Mouse (Mus musculus) lung, postnatal 0 days (tissue): ENCODE measurements around the gene Ncor2. TPM values are rescaled to one million over a fixed set of nuclear protein-coding genes. Genes with fewer than 3 reads are reported as not detected.

Source experiments
- ATAC-seq: fragments of 200-750 bp; cut with Nextera tagmentation; 2 replicates; pipeline ENCODE4 v1.8.0; 2017; ENCODE audit warnings: moderate library complexity
- DNase-seq: peaks from one replicate; pipeline ENCODE4 v3.0.0-alpha.2; 2016; ENCODE audit warnings: low spot score
- H3K27ac ChIP-seq: fragments of 300-500 bp; sonication (generic); 2 replicates; pipeline ENCODE4 v1.5.1; 2014; ENCODE audit warnings: antibody characterized with exemption, mild to moderate bottlenecking, low read length, mixed read lengths
- H3K27me3 ChIP-seq: fragments of 300-500 bp; sonication (generic); replicated peaks from 2 replicates; pipeline ENCODE4 v1.6.1; 2014; ENCODE audit warnings: low read length, mixed read lengths; ENCODE audit not compliant: insufficient read depth
- H3K36me3 ChIP-seq: fragments of 300-500 bp; sonication (generic); 2 replicates; pipeline ENCODE4 v1.6.1; 2014; ENCODE audit warnings: low read length, mixed read lengths; ENCODE audit not compliant: insufficient read depth
- H3K4me1 ChIP-seq: fragments of 300-500 bp; sonication (generic); 2 replicates; pipeline ENCODE4 v1.6.1; 2014; ENCODE audit warnings: antibody characterized with exemption, low read depth, low read length, mixed read lengths; ENCODE audit not compliant: insufficient read depth
- H3K4me2 ChIP-seq: fragments of 300-500 bp; sonication (generic); replicated peaks from 2 replicates; pipeline ENCODE4 v1.6.1; 2014; ENCODE audit warnings: low read depth, mild to moderate bottlenecking, low read length, moderate library complexity, mixed read lengths
- H3K4me3 ChIP-seq: fragments of 300-500 bp; sonication (generic); 2 replicates; pipeline ENCODE4 v1.5.1; 2014; ENCODE audit warnings: low read depth, low read length
- H3K9ac ChIP-seq: fragments of 300-500 bp; sonication (generic); replicated peaks from 2 replicates; pipeline ENCODE4 v1.6.1; 2014; ENCODE audit warnings: low read depth, mild to moderate bottlenecking
- H3K9me3 ChIP-seq: fragments of 300-500 bp; sonication (generic); 2 replicates; pipeline ENCODE4 v1.6.1; 2016; ENCODE audit warnings: low read length, mixed read lengths
- CTCF ChIP-seq: IDR thresholded peaks from 2 replicates; pipeline ENCODE4 v1.5.1; 2016; ENCODE audit warnings: antibody characterized with exemption, mild to moderate bottlenecking
- EP300 ChIP-seq: IDR thresholded peaks from 2 replicates; pipeline ENCODE4 v1.6.1; 2016; ENCODE audit warnings: antibody characterized with exemption, mild to moderate bottlenecking, control low read depth
- WGBS: fragments of 180-500 bp; shearing (Covaris S2); extraction: QIAGEN DNeasy Blood & Tissue Kit; methylation state at CpG from one replicate; pipeline ENCODE4 v1.1.7; 2014; 5-methylcytosine and 5-hydroxymethylcytosine counted together
- polyA plus RNA-seq: library from polyadenylated mRNA; unstranded; fragments of >200 nt; fragmentation: Nextera tagmentation; extraction: Ambion mirVana; gene quantifications from 2 replicates; pipeline ENCODE4 v1.2.1, GENCODE M21; 2015

The Ncor2 gene
- polyA plus RNA-seq, 1 experiment from 2014 or later, result 20.2 TPM

GRCm38 (mm10) chr5:125052603-125053488 lies 126.2 kb downstream of the Ncor2 start:
- H3K4me1 ChIP-seq, result peaks cover 39% of the 10 kb centered on the region
- no peaks in the 10 kb centered on the region for H3K27me3 ChIP-seq
- H3K27ac ChIP-seq, result peak overlapping the region; percentile 69
- TF ChIP-seq EP300, result no peak
- no peak for TF ChIP-seq CTCF
- H3K4me3 ChIP-seq, result no peak overlapping the region
- H3K4me2 ChIP-seq, result 0 out of 2 replicates have a peak overlapping the region, but pooled peaks have one; percentile 5
- WGBS, result 42% methylated on average over 23 of the region's 23 CpGs
- ATAC-seq (peak; percentile 50), DNase-seq (peak; percentile 88)
- no peaks in the 10 kb centered on the region for H3K9me3 ChIP-seq
- H3K36me3 ChIP-seq, result peaks cover 22% of the 10 kb centered on the region
- no peak overlapping the region for H3K9ac ChIP-seq

- Histone ChIP-seq H3K36me3 (peaks cover 28% of the 10 kb centered on the region), H3K9ac (no peak overlapping the region), H3K4me3 (no peak overlapping the region), H3K9me3 (no peaks in the 10 kb centered on the region), H3K27ac (peak overlapping the region; percentile 69), H3K27me3 (no peaks in the 10 kb centered on the region), H3K4me2 (no peak overlapping the region), H3K4me1 (peaks cover 32% of the 10 kb centered on the region)
- peak; percentile 40; the same call in 1 of the 2 replicates for TF ChIP-seq EP300
- TF ChIP-seq CTCF, result no peak
- 47% methylated on average over 10 of the region's 10 CpGs for WGBS
- DNase-seq (no peak), ATAC-seq (peak; percentile 37)
Observed at GRCm38 (mm10) chr5:125052237-125052602, 126.8 kb downstream of the Ncor2 start.

- H3K4me2 ChIP-seq, result no peak overlapping the region
- H3K27me3 ChIP-seq, result no peaks in the 10 kb centered on the region
- WGBS, result 82% methylated on average over 4 of the region's 4 CpGs
- DNase-seq, result no peak
- no peak overlapping the region for H3K27ac ChIP-seq
- H3K36me3 ChIP-seq, result peaks cover 49% of the 10 kb centered on the region
- no peak overlapping the region for H3K4me3 ChIP-seq
- no peak overlapping the region for H3K9ac ChIP-seq
- H3K9me3 ChIP-seq, result no peaks in the 10 kb centered on the region
- H3K4me1 ChIP-seq, result peaks cover 17% of the 10 kb centered on the region
- no peak for TF ChIP-seq EP300
- no peak for TF ChIP-seq CTCF
- ATAC-seq, result no peak
Observed at GRCm38 (mm10) chr5:125049481-125049880, 129.5 kb downstream of the Ncor2 start.

GRCm38 (mm10) chr5:125046436-125046835 lies 132.6 kb downstream of the Ncor2 start:
- ATAC-seq (peak; percentile 10; the same call in 1 of the 2 replicates), DNase-seq (no peak)
- WGBS, result 56% methylated on average over 5 of the region's 5 CpGs
- Histone ChIP-seq H3K4me1 (no peaks in the 10 kb centered on the region; the same call in 1 of the 2 replicates), H3K27ac (no peak overlapping the region), H3K9ac (no peak overlapping the region), H3K27me3 (no peaks in the 10 kb centered on the region), H3K4me3 (no peak overlapping the region), H3K4me2 (no peak overlapping the region), H3K36me3 (peaks cover 58% of the 10 kb centered on the region), H3K9me3 (no peaks in the 10 kb centered on the region)
- TF ChIP-seq CTCF (no peak), EP300 (no peak)

- Histone ChIP-seq H3K4me3 (no peak overlapping the region), H3K9me3 (no peaks in the 10 kb centered on the region), H3K4me1 (no peaks in the 10 kb centered on the region), H3K9ac (no peak overlapping the region), H3K27ac (no peak overlapping the region), H3K36me3 (peaks cover 50% of the 10 kb centered on the region), H3K27me3 (no peaks in the 10 kb centered on the region), H3K4me2 (no peak overlapping the region)
- 86% methylated on average over 5 of the region's 5 CpGs for WGBS
- TF ChIP-seq EP300 (no peak), CTCF (no peak)
- ATAC-seq (no peak), DNase-seq (no peak)
Observed at GRCm38 (mm10) chr5:125045202-125045601, 133.8 kb downstream of the Ncor2 start.

- ATAC-seq, result no peak
- Histone ChIP-seq H3K9ac (no peak overlapping the region), H3K27me3 (no peaks in the 10 kb centered on the region), H3K4me3 (no peak overlapping the region), H3K4me1 (no peaks in the 10 kb centered on the region), H3K27ac (no peak overlapping the region), H3K9me3 (no peaks in the 10 kb centered on the region), H3K4me2 (no peak overlapping the region), H3K36me3 (peaks cover 47% of the 10 kb centered on the region)
- no peak for TF ChIP-seq EP300
- no peak for TF ChIP-seq CTCF
- 90% methylated on average over 6 of the region's 6 CpGs for whole genome bisulfite sequencing
- DNase-seq, result no peak
Observed at GRCm38 (mm10) chr5:125043448-125043847, 135.6 kb downstream of the Ncor2 start.
